Mouse (Mus musculus) liver, adult 2 months (tissue): ENCODE measurements around the gene Slc17a2.

Experiments
- CTCF ChIP-seq: fragments of 200-500 bp; IDR thresholded peaks from 2 replicates; pipeline ENCODE4 v1.5.1; 2011; ENCODE audit warnings: low read depth, low read length, control low read depth
- POLR2A ChIP-seq: fragments of 200-500 bp; IDR thresholded peaks from 2 replicates; pipeline ENCODE4 v1.6.1; 2011; ENCODE audit warnings: low read length, control low read depth; ENCODE audit not compliant: insufficient read depth; ENCODE audit errors: extremely low read depth

DNA sequence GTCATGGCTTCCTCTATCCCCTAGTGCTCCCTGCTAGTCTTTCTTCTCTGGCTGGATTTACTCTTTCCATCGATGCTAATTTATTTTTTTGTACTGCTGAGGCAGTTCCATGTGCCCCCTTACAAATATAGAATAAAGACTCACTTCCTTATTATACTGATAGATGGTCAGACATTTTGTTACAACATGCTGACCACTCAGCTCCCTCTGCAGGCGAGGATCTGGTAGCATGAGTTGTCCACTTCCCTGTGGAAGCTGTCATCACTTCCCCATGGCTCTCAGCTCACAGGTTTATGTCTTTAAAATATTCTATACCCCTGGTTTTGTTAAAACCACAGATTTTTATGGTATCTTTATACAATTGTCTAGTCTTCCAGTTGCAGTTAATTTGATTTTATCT lies 9.4 kb downstream of the Slc17a2 start:
- TF ChIP-seq CTCF (peak; percentile 40; the same call in 1 of the 2 replicates), POLR2A (no peak)
